Mouse (Mus musculus): ENCODE results near the gene App. TPM values are rescaled to one million over a fixed set of nuclear protein-coding genes. Genes with fewer than 3 reads are reported as not detected.
A peak's percentile ranks its signal among the peaks of the same experiment; 100 is the strongest.

App gene
- polyA plus RNA-seq, 1 experiment from 2014 or later, result 171 TPM

DNA sequence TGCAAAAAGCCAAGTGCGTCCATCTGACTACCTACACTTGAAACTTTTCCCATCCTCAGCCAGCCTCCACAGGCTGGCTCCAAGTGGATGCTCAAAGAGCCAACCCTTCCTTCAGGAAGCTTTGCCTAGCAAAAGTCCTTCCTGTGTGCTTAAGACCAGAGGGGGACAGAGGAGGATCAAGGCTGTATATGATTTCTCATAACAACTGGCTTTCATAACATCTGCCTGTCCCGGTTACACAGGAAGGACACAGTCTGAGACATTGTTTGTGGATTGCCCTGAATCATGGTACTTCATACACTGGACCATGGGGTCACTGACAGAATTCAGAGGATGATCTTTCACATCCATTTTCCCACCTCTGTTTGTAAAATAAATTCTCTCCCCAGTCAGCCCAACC lies 61.3 kb downstream of the App start:
- no peak overlapping the region for H3K4me3 ChIP-seq (replicated peaks)
- H3K36me3 ChIP-seq (replicated peaks), result 0 out of 2 replicates have a peak, but pooled peaks cover 6% of the 10 kb centered on the region
- ATAC-seq (ENCODE audit: low FRiP score), result no peak
- 84% methylated on average over 2 of the region's 2 CpGs for WGBS
- peaks cover 12% of the 10 kb centered on the region for H3K4me1 ChIP-seq
- no peaks in the 10 kb centered on the region for H3K27me3 ChIP-seq
- H3K9ac ChIP-seq, result no peak overlapping the region
- no peaks in the 10 kb centered on the region for H3K9me3 ChIP-seq
- no peak overlapping the region for H3K27ac ChIP-seq
- no peak overlapping the region for H3K4me2 ChIP-seq

DNA sequence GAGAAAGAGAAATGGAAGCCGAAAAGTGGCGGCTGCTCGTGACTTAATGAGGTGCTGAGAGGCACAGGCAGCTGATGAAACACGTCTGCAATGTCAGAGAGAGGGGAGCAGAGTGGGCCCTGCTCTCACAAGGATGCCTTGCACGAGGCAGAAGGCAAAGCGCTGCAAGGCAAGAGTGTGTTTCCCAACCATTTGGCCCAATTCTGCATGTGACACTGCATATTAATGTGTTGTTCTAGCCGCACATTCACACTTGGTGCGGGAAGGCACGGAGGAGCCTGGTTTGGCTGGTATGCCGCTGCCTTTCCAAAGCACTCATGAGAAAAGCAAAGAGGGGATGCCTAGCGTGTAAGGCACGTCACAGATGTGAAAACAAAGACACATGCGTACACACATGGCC lies 63.1 kb downstream of the App start:
- ATAC-seq (ENCODE audit: low FRiP score), result peak; percentile 78; the same call in 1 of the 2 replicates
- Histone ChIP-seq H3K9ac (no peak overlapping the region), H3K4me3 (replicated peaks) (no peak overlapping the region), H3K4me2 (0 out of 2 replicates have a peak overlapping the region, but pooled peaks have one; percentile 8), H3K27me3 (no peaks in the 10 kb centered on the region), H3K4me1 (peaks cover 27% of the 10 kb centered on the region), H3K27ac (peak overlapping the region; percentile 76), H3K36me3 (replicated peaks) (no peaks in the 10 kb centered on the region), H3K9me3 (no peaks in the 10 kb centered on the region)
- WGBS, result 57% methylated on average over 13 of the region's 13 CpGs

DNA sequence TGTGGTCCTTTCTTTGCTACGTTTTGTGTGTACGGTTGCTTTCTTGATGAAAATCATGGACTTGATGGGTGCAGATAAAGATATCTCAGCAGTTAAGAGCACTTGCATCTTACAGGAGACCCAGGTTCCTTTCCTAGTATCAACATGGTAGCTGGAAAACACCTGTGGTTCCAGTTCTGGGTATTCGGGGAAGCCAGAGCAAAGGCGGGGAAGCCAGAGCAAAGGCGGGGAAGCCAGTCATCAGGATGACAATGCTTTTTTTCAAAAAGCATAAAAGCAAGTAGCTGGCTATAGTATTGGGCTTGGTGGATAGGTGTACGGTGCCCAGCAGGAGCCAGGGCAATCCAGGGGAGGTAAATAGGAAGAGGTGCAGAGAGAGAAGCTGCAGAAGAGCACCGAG lies 65.1 kb downstream of the App start:
- 90% methylated on average over 7 of the region's 7 CpGs for WGBS
- Histone ChIP-seq H3K4me2 (no peak overlapping the region), H3K4me1 (peaks cover 27% of the 10 kb centered on the region), H3K36me3 (replicated peaks) (no peaks in the 10 kb centered on the region), H3K27ac (0 out of 2 replicates have a peak overlapping the region, but pooled peaks have one; percentile 19), H3K27me3 (no peaks in the 10 kb centered on the region), H3K9ac (no peak overlapping the region), H3K4me3 (replicated peaks) (no peak overlapping the region), H3K9me3 (no peaks in the 10 kb centered on the region)
- no peak for ATAC-seq (ENCODE audit: low FRiP score)

DNA sequence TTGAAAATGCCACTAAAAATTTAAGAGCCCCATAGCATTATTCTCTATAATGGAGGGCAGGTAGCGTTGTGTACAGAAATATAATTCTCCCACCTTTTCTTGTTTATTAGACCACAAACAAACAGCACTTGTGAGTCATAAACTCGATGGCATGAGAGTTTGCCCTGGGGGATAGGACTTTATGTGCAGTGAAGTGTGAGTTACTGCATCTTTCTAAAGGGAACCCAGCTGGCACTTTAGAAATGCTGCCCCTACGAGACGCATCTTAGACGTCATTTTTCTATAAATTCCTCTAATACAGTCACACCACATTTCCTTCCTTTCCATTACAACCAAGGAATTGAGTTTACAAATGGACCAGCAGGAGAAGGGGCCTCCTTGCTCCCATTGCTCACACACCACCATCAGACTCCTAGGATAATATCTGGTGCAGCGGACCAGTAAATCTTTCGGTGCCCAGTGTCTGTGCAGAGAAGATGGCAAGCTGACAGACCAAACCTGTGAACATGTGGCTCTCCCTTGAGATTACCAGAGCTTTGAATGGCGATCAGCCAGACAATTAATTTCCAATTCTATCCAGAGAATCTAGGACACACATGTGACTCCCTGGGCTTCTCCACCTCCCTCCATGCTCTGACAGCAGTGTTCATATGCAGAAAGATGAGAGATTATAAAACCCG lies 66.8 kb downstream of the App start:
- ATAC-seq (ENCODE audit: low FRiP score), result peak; percentile 60
- Histone ChIP-seq H3K36me3 (replicated peaks) (peaks cover 10% of the 10 kb centered on the region), H3K4me1 (peaks cover 27% of the 10 kb centered on the region), H3K9ac (no peak overlapping the region), H3K27ac (peak overlapping the region; percentile 56), H3K4me3 (replicated peaks) (no peak overlapping the region), H3K9me3 (no peaks in the 10 kb centered on the region), H3K4me2 (no peak overlapping the region), H3K27me3 (no peaks in the 10 kb centered on the region)
- 69% methylated on average over 9 of the region's 9 CpGs for WGBS

DNA sequence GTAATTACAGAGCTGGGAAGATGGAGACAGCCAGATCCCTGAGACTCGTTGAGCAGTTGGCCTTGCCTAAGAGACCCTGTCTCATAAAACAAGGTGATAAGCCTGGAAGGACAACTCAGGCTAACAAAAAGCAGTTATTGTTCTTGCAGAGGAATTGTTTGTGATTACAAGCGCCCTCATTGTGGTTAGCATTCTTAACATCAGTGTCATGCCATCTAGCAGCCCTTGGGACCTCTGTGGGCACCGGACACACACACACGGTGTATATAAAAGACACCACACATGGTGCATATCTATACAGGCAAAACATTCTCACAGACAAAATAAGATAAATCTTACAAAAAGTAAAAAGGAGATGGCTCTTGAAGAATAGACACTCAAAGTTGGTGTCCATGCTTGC lies 68.0 kb downstream of the App start:
- peaks cover 14% of the 10 kb centered on the region for H3K36me3 ChIP-seq (replicated peaks)
- peaks cover 23% of the 10 kb centered on the region for H3K4me1 ChIP-seq
- H3K4me3 ChIP-seq (replicated peaks), result no peak overlapping the region
- no peak overlapping the region for H3K9ac ChIP-seq
- no peak overlapping the region for H3K4me2 ChIP-seq
- no peak overlapping the region for H3K27ac ChIP-seq
- ATAC-seq (ENCODE audit: low FRiP score), result no peak
- no peaks in the 10 kb centered on the region for H3K9me3 ChIP-seq
- no peaks in the 10 kb centered on the region for H3K27me3 ChIP-seq
- WGBS, result 84% methylated on average over 4 of the region's 4 CpGs

DNA sequence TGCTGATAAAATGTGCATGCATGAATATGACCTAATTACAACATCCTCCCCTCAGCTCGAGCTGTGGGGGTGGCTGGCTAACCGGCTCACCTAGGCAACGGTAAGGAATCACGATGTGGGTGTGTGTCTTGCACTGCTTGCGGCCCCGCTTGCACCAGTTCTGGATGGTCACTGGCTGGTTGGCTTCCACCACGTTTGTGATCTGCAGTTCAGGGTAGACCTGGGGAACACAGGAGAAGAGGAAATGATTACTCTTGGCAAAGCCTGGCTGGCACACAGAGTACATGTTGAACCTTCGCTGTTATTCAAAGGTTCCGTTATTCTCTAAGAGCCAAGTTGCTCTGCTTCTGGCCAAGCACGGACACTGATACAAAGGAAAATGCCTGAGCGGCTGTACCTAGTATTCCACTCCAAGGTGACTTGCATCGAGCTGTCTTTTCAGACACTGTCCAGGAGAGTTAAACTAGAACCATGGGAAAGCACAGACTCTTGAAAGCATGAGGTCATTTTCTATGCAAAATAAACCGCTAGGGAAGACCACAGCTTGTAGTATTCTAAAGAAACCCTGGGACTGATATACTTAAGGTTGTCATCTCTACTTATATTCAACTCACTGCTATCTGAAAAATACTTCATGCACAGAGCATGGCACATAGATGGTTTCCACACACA lies 70.3 kb downstream of the App start:
- Histone ChIP-seq H3K36me3 (replicated peaks) (peaks cover 14% of the 10 kb centered on the region), H3K9me3 (no peaks in the 10 kb centered on the region), H3K4me2 (no peak overlapping the region), H3K9ac (no peak overlapping the region), H3K27me3 (no peaks in the 10 kb centered on the region), H3K27ac (no peak overlapping the region), H3K4me3 (replicated peaks) (no peak overlapping the region), H3K4me1 (peaks cover 15% of the 10 kb centered on the region)
- 94% methylated on average over 13 of the region's 13 CpGs for WGBS
- no peak for ATAC-seq (ENCODE audit: low FRiP score)

DNA sequence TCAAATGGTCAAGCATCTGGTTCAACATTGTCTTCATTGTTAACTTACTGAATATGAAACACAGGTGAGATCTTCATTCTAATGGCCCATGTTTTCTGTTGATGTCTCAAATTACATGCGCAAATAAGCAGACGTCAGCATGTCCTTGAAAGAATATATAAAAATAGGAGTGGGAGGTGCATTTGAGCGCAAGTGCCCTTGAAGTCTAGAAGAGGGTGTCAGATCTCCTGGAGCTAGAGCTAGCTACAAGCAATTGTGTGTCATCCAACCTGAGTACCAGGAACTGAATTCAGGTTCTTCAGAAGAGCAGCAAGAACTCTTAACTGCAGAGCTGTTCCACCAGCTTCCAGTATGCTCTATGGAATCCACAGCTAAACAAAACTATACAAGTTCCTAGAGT lies 72.0 kb downstream of the App start:
- peaks cover 14% of the 10 kb centered on the region; the same call in 1 of the 2 replicates for H3K4me1 ChIP-seq
- H3K36me3 ChIP-seq (replicated peaks), result peaks cover 14% of the 10 kb centered on the region
- no peak overlapping the region for H3K27ac ChIP-seq
- H3K27me3 ChIP-seq, result no peaks in the 10 kb centered on the region
- no peak overlapping the region for H3K9ac ChIP-seq
- no peaks in the 10 kb centered on the region for H3K9me3 ChIP-seq
- no peak overlapping the region for H3K4me2 ChIP-seq
- ATAC-seq (ENCODE audit: low FRiP score), result no peak
- H3K4me3 ChIP-seq (replicated peaks), result no peak overlapping the region
- 90% methylated on average over 3 of the region's 3 CpGs for WGBS

DNA sequence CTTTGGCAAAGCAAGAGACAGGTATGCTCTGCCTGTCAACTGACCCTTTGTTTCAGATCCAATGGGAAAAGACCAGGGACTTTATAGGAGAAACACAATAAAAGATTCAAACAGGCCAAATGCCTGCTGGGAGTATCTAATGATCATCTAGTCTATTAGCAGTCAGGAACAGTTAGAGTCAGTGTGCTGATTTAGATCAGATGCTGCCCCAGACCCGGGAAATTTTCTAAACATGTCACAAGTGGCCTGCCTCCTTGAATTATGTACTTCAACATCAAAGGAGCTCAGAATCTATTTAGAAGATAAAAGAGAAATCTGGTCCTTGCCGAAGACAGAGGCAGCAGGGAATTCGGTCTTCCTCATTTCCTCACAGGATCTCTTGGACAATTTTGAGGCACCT lies 72.8 kb downstream of the App start:
- Histone ChIP-seq H3K27me3 (no peaks in the 10 kb centered on the region), H3K4me2 (no peak overlapping the region), H3K4me3 (replicated peaks) (no peak overlapping the region), H3K4me1 (peaks cover 15% of the 10 kb centered on the region), H3K36me3 (replicated peaks) (peaks cover 14% of the 10 kb centered on the region), H3K9ac (no peak overlapping the region), H3K9me3 (no peaks in the 10 kb centered on the region), H3K27ac (no peak overlapping the region)
- WGBS, result 39% methylated on average over 3 of the region's 3 CpGs
- ATAC-seq (ENCODE audit: low FRiP score), result no peak

DNA sequence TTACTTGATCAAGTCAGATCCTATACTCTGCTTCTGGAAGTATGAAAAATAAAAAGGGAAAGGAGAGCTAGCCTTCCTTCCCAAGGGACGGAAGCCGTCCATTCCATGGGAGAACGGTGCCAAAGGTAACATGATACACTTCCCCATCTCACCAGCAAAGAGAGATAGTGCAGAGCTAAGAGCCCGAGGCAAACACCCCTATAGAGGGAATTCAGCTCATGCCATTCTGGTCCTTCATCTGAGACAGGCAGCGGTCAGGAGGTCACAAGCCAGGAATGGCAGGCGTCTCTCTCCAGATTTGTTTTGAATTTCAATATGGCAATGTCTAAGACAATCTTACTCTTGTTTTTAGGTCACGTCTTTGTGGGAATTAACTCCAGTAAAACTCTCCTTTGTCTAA lies 74.1 kb downstream of the App start:
- Histone ChIP-seq H3K4me1 (peaks cover 16% of the 10 kb centered on the region), H3K9ac (no peak overlapping the region), H3K27ac (no peak overlapping the region), H3K9me3 (no peaks in the 10 kb centered on the region), H3K4me3 (replicated peaks) (no peak overlapping the region), H3K36me3 (replicated peaks) (peaks cover 14% of the 10 kb centered on the region), H3K4me2 (no peak overlapping the region), H3K27me3 (no peaks in the 10 kb centered on the region)
- no peak for ATAC-seq (ENCODE audit: low FRiP score)
- 70% methylated on average over 7 of the region's 7 CpGs for WGBS

DNA sequence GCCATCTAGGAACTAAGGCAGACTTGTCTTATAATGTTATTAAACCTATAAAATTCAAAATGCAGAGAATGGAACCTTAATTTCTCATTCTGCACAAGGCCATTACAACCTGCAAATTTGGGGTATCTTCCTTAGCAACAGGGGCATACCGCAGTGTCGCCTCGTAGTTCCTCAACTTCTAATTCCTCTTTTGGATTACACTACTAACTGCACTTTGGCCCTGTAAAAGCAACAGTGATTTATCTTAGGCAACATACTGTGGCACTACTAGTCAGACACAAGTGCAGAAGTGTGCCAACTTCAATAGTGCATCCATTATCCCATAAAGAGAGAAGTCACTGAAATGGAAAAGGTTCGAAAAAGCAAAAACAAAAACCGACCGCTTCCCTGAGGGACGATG lies 74.5 kb downstream of the App start:
- Histone ChIP-seq H3K9ac (no peak overlapping the region), H3K36me3 (replicated peaks) (peaks cover 14% of the 10 kb centered on the region), H3K4me3 (replicated peaks) (no peak overlapping the region), H3K4me2 (no peak overlapping the region), H3K4me1 (peaks cover 18% of the 10 kb centered on the region), H3K9me3 (no peaks in the 10 kb centered on the region), H3K27me3 (no peaks in the 10 kb centered on the region), H3K27ac (no peak overlapping the region)
- no peak for ATAC-seq (ENCODE audit: low FRiP score)
- 94% methylated on average over 7 of the region's 7 CpGs for WGBS

DNA sequence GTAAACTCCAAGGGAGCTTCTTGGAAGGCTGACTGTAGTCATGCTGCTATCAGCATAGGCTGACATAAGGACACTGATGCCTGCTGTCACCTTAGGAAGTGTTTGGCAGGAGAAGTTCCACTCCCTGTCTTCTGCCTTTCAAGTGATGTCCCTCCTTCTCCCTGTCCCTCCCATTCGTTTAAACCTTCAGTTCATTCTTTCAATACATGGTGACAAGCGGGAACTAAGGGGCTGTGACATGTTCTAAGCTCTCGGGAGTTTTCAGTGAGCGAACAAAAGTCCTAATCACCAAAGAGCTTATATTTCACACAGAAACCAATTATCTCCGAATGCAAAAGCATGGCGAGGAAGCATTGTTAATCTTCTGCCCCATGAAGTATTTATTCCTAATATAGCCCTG lies 77.2 kb downstream of the App start:
- no peaks in the 10 kb centered on the region for H3K27me3 ChIP-seq
- H3K36me3 ChIP-seq (replicated peaks), result 0 out of 2 replicates have a peak, but pooled peaks cover under 1% of the 10 kb centered on the region
- no peak overlapping the region for H3K9ac ChIP-seq
- peaks cover 42% of the 10 kb centered on the region for H3K4me1 ChIP-seq
- 38% methylated on average over 6 of the region's 6 CpGs for WGBS
- H3K4me3 ChIP-seq (replicated peaks), result no peak overlapping the region
- ATAC-seq (ENCODE audit: low FRiP score), result no peak
- H3K9me3 ChIP-seq, result no peaks in the 10 kb centered on the region
- H3K4me2 ChIP-seq, result no peak overlapping the region
- H3K27ac ChIP-seq, result peak overlapping the region; percentile 59; the same call in 1 of the 2 replicates

DNA sequence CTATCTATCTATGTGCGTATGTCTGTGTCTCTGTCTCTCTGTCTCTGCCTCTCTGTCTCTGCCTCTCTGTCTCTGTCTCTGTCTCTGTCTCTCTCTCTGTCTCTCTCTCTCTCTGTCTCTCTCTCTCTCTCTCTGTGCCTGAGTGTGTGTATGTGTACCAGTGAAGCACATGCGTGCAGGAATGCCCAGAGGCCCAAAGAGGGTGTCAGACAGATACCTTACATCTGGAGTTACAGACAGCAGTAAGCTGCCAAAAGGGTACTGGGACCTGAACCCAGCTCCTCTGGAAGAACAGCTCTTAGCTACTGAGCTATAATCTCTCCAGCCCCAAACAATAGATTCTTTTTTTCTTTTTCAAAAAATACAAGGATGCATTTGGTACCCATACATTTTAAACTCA lies 77.6 kb downstream of the App start:
- ATAC-seq (ENCODE audit: low FRiP score), result no peak
- H3K27me3 ChIP-seq, result no peaks in the 10 kb centered on the region
- H3K9ac ChIP-seq, result no peak overlapping the region
- WGBS, result 94% methylated on average over 2 of the region's 2 CpGs
- H3K4me3 ChIP-seq (replicated peaks), result no peak overlapping the region
- peaks cover 46% of the 10 kb centered on the region for H3K4me1 ChIP-seq
- no peaks in the 10 kb centered on the region for H3K36me3 ChIP-seq (replicated peaks)
- H3K27ac ChIP-seq, result no peak overlapping the region
- no peak overlapping the region for H3K4me2 ChIP-seq
- H3K9me3 ChIP-seq, result no peaks in the 10 kb centered on the region

DNA sequence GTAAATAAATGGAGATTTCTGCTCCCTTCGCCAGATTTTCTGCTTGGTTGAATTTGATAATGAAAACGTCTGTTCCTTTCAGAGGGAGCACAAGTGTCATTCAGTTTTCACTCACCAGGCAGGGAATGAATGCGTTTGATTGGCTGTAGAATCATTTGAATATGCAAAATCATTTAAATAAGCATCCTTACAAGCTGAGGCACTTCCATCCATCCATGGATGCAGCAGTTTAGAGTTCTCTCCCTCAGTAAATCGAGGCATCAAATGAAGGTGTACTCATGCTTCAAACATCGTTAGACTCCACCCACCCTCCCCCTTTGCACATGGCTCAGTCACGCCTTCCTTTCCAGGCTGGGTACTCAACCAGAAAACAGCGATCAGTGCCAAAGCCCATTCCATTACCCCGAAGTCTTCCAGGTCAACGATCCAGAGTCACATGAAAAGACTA lies 80.9 kb downstream of the App start:
- no peaks in the 10 kb centered on the region for H3K27me3 ChIP-seq
- peak; percentile 92 for ATAC-seq (ENCODE audit: low FRiP score)
- H3K36me3 ChIP-seq (replicated peaks), result no peaks in the 10 kb centered on the region
- H3K4me1 ChIP-seq, result peaks cover 71% of the 10 kb centered on the region
- H3K27ac ChIP-seq, result peak overlapping the region; percentile 76
- peak overlapping the region; percentile 15; the same call in 1 of the 2 replicates for H3K4me2 ChIP-seq
- WGBS, result 13% methylated on average over 9 of the region's 9 CpGs
- no peak overlapping the region for H3K9ac ChIP-seq
- H3K9me3 ChIP-seq, result no peaks in the 10 kb centered on the region
- no peak overlapping the region for H3K4me3 ChIP-seq (replicated peaks)

Measured in forebrain, embryonic 12.5 days (tissue).